Mouse (Mus musculus): ENCODE data around the gene Sh3gl1. TPM values are rescaled to one million over a fixed set of nuclear protein-coding genes. Genes with fewer than 3 reads are reported as not detected.

The Sh3gl1 gene
- polyA plus RNA-seq, 1 experiment from 2014 or later: 33.5 TPM

DNA sequence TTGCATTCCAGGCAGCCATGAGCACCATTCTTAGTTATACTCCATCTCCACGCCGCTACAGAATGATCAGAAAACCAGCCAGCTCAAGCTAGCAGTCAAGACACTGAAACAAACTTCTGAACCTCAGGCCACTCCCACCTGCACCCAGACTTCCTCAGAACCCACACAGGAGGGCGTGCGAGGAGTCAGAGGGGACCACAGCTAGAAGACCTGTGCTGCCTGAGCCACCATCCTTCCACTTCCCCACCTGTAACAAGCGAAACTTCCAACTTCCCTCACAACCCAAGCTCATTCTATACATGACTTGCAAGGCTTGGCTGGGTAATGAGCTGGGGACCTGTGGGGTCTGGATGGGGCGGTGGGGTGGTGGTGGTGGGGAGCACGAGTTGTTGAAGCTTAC is 3.6 kb downstream of the Sh3gl1 start:
- peaks cover 85% of the 10 kb centered on the region for H3K79me2 ChIP-seq (ENCODE audit: inconsistent target)
- no peaks in the 10 kb centered on the region; the same call in 1 of the 2 replicates for H3K36me3 ChIP-seq (ENCODE audit: inconsistent target)
- peak overlapping the region; percentile 98 for H3K27ac ChIP-seq
- H3K4me3 ChIP-seq (ENCODE audit: inconsistent target): peak overlapping the region; percentile 4; the same call in 1 of the 2 replicates
- 7% methylated on average over 5 of the region's 7 CpGs for WGBS (ENCODE audit: missing documents)

DNA sequence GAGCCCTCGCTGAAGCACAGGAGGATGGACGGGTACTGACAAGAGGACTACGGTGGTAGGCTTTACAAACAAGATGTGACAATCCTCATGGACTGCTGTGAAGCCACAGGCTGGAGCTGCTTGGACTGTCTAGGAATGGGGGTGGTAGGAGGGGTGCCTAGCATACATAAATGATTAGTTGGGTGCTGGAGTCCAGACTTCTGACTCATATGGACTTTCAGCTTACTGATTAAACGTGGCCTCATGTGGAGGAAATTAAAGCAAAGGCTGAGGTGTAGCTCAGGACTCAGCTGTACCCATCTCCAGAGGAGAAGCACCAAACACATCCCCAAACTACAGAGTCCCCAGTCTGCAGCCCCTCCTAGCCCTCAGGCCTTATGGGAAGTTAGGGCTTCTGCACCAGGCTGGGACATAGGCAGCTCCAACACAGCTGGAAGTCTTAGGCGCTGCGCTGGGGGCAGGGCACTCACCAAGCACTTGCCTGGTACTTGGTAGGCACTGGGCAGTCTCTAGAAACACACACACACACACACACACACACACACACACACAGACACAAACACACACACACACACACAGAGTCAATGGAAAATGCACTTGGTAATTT is 4.2 kb downstream of the Sh3gl1 start:
- 59% methylated on average over 6 of the region's 6 CpGs for WGBS (ENCODE audit: missing documents)
- Histone ChIP-seq H3K36me3 (ENCODE audit: inconsistent target) (no peaks in the 10 kb centered on the region; the same call in 1 of the 2 replicates), H3K4me3 (ENCODE audit: inconsistent target) (peak overlapping the region; percentile 4; the same call in 1 of the 2 replicates), H3K27ac (peak overlapping the region; percentile 98), H3K79me2 (ENCODE audit: inconsistent target) (peaks cover 91% of the 10 kb centered on the region)

DNA sequence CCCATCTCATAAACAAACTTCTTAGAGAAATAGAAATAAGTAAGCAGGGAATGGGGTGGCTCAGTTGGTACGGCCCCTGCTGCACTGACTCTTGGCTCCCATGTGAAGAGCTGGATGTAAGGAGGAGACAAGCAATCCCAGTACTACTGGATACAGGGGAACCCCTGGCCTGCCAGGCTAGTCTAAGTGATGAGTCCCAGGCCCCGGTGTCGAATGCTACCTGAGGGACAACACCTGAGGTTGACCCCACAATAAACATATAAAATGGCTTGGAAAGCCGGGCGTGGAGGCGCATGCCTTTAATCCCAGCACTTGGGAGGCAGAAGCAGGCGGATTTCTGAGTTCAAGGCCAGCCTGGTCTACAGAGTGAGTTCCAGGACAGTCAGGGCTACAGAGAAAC is 5.0 kb downstream of the Sh3gl1 start:
- no peak overlapping the region for H3K4me3 ChIP-seq (ENCODE audit: inconsistent target)
- no peaks in the 10 kb centered on the region; the same call in 1 of the 2 replicates for H3K36me3 ChIP-seq (ENCODE audit: inconsistent target)
- peak overlapping the region; percentile 98 for H3K27ac ChIP-seq
- 89% methylated on average over 7 of the region's 7 CpGs for WGBS (ENCODE audit: missing documents)
- peaks cover 99% of the 10 kb centered on the region for H3K79me2 ChIP-seq (ENCODE audit: inconsistent target)

DNA sequence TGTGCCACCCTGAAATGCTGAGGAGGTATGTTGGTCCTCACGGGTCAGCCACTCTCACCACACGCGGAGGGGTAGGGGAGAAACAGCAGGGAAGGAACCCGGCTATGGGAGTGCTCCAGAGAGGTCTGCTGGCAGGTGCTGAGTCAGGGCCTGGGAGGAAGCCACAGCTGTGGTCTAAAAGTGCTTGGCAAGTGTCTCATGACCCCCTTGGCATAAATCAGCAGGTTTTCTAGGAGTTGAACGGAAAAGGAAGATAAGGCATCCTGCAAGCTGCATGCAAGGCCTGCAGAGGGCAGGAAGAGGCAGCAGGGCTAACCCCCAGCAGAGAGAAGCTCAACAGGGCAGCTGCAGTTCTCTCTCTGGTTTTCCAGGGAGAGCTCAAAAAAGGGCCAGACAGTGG is 5.5 kb downstream of the Sh3gl1 start:
- Histone ChIP-seq H3K4me3 (ENCODE audit: inconsistent target) (no peak overlapping the region), H3K36me3 (ENCODE audit: inconsistent target) (no peaks in the 10 kb centered on the region; the same call in 1 of the 2 replicates), H3K79me2 (ENCODE audit: inconsistent target) (peaks cover 100% of the 10 kb centered on the region), H3K27ac (peak overlapping the region; percentile 98)
- 4% methylated on average over 5 of the region's 5 CpGs for WGBS (ENCODE audit: missing documents)

DNA sequence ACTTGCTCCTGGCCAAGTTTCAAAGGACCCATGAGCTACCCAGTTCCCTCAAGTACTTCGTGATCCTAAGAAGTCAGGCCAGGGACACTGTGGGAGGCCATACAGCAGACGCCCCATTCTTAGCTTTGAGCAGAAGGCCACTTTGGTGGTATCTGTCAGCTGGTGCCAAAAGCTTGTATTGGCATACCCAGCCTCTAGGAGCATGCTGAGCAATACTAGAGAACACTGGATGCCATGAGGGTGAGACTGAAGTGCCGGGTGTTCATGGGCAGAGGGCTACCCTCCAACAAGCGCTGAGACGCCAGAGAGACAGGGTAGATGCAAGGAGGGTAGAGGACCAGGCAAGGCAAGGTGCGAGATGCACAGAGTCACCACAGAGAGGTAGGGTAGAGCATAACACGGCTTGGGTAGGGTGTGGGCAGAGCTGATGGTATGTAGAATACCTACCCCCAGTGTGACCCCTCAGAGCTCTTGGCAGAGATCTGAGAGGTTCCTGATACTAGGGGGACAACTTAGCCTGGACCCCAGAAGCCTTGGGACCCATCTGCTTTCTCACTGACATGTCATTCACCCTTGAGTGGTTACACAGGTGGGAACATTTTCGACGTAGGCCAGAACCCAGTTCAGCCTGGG is 6.1 kb downstream of the Sh3gl1 start:
- no peaks in the 10 kb centered on the region; the same call in 1 of the 2 replicates for H3K36me3 ChIP-seq (ENCODE audit: inconsistent target)
- 65% methylated on average over 9 of the region's 9 CpGs for WGBS (ENCODE audit: missing documents)
- H3K4me3 ChIP-seq (ENCODE audit: inconsistent target): no peak overlapping the region
- peak overlapping the region; percentile 98 for H3K27ac ChIP-seq
- peaks cover 100% of the 10 kb centered on the region for H3K79me2 ChIP-seq (ENCODE audit: inconsistent target)

DNA sequence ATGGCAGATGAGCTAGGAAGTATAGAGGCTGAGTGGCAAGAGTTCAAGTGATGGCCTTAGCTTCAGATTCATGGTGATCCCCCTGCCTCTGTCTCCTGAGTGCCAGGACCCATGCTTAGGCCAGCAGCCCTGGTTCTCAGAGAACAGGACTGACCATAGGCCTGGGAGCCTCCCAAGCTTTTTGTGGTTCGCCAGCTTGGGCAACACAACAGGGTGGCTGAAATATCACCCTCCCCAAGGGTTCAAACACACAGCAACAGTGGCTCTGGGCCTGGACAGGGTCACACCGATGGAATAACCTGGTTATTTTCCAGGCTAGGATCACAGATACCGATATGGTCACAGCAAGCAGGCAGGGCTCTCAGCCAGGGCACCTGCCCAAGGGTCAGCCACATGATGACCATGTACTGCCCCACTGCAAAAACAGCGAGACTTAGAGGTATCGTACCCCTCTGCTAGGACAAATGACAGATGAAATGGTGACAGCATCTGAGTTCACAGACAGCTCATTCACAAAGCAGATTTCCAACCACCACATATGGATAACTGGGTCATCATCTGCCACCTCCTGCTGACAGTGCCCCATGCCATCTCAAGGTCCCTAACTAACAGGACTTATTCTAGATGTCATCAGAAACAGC is 8.5 kb downstream of the Sh3gl1 start:
- Histone ChIP-seq H3K79me2 (ENCODE audit: inconsistent target) (peaks cover 100% of the 10 kb centered on the region), H3K36me3 (ENCODE audit: inconsistent target) (no peaks in the 10 kb centered on the region; the same call in 1 of the 2 replicates), H3K4me3 (ENCODE audit: inconsistent target) (no peak overlapping the region), H3K27ac (peak overlapping the region; percentile 98)
- 97% methylated on average over 5 of the region's 5 CpGs for WGBS (ENCODE audit: missing documents)

DNA sequence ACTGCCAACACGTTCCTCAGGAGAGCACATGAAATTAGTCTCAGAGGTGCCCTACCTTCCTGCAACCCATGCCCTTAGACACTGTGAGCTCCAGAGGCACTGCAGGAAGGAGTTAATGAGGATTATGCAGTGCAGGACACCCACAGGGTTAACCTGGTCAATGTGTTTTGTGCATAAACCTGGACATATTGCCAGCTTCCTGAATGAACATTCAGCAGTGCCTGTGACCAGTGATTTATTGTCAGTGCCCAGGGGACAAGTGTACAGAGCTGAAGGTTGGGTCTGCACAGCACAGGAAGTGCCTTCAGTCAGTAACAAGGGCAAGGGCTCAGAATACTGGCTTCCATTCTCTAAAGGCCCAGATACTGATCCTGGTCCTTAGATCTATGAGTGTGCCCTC is 9.6 kb downstream of the Sh3gl1 start:
- H3K79me2 ChIP-seq (ENCODE audit: inconsistent target): peaks cover 100% of the 10 kb centered on the region
- no peak overlapping the region for H3K4me3 ChIP-seq (ENCODE audit: inconsistent target)
- no peaks in the 10 kb centered on the region; the same call in 1 of the 2 replicates for H3K36me3 ChIP-seq (ENCODE audit: inconsistent target)
- peak overlapping the region; percentile 98 for H3K27ac ChIP-seq
- WGBS (ENCODE audit: missing documents): 42% methylated on average over 1 of the region's 1 CpGs

DNA sequence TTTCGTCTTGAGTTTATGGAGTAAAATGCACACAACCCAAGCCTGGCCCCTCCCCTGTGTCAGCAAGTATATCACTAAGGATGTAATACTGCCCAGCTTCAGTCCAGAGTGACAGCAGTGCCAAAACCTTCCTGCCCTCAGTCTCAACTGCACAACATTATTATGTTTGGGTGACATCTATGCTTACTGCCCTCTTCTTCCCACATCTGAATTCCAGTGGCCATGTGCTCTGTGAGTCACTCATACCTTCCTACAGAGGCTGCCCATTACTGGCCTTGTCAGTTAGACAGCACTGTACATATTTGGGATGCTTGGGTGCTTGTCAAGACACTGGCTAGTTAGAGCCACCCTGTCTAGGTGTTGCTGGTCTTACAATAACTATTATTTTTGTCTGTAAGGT is 10.1 kb downstream of the Sh3gl1 start:
- no peak overlapping the region for H3K4me3 ChIP-seq (ENCODE audit: inconsistent target)
- no peaks in the 10 kb centered on the region; the same call in 1 of the 2 replicates for H3K36me3 ChIP-seq (ENCODE audit: inconsistent target)
- 76% methylated on average over 1 of the region's 1 CpGs for WGBS (ENCODE audit: missing documents)
- peak overlapping the region; percentile 98 for H3K27ac ChIP-seq
- peaks cover 100% of the 10 kb centered on the region for H3K79me2 ChIP-seq (ENCODE audit: inconsistent target)

DNA sequence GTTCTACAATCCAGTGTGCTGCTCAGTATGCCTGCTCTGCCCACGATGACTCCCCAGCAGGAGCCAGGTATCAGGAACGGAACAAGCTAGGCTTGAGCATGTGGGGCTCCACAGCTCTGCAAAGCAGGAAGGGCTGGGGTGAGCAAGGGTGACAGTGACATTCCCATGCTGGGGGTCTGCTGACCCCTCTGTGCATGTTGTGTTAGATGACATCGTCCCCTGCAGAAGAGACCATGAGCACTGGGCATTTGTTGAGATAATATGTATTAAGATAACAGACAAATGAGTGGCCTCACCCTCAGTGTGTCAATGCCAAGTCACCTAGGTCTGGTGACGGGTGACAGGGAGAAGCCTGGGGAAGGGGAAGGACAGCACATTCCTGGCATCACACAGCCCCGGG is 11.5 kb downstream of the Sh3gl1 start:
- Histone ChIP-seq H3K4me3 (ENCODE audit: inconsistent target) (no peak overlapping the region), H3K27ac (peak overlapping the region; percentile 98), H3K36me3 (ENCODE audit: inconsistent target) (peaks cover 7% of the 10 kb centered on the region; the same call in 1 of the 2 replicates), H3K79me2 (ENCODE audit: inconsistent target) (peaks cover 100% of the 10 kb centered on the region)
- 75% methylated on average over 5 of the region's 5 CpGs for WGBS (ENCODE audit: missing documents)

DNA sequence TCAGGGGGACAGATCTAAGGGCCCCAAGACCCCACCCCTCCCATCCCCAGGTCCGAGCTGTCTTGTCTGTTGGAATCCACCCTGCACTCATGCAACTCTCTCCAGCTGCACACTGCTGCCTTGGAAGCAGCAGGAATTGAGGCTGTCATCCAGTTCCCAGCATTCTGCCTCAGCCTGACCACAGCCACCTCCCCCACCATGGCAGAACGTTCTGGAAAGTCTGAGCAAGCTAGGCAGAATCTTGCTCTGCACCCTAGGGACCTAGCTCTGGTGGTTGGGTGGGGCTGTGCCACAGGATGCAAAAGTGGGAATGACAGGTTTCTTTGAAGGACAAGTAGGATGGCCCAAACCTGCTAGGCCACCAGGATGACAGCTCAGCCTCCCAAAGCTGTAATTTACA is 12.0 kb downstream of the Sh3gl1 start:
- no peak overlapping the region for H3K4me3 ChIP-seq (ENCODE audit: inconsistent target)
- WGBS (ENCODE audit: missing documents): 68% methylated on average over 2 of the region's 2 CpGs
- H3K79me2 ChIP-seq (ENCODE audit: inconsistent target): peaks cover 100% of the 10 kb centered on the region
- peaks cover 11% of the 10 kb centered on the region; the same call in 1 of the 2 replicates for H3K36me3 ChIP-seq (ENCODE audit: inconsistent target)
- peak overlapping the region; percentile 98 for H3K27ac ChIP-seq

DNA sequence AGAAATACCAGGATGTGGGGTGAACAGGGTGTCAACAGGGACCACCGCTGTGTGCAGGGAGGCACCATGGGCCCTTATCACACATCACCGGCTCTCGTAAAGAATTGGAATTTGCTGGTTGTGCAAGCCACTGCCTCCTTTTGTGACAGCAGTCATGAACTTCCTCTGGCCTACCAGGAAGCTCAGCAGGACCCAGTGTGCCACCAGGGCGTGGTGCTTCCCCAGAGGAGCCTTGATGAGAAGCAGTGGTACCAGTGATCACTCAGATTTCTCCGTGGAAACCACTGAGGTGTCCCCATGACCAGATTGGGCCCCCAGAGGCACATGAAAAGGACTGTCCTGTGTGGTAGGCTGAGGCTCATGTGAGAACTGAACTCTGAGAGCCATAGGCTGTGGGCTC is 13.0 kb downstream of the Sh3gl1 start:
- H3K27ac ChIP-seq: peak overlapping the region; percentile 98
- peaks cover 100% of the 10 kb centered on the region for H3K79me2 ChIP-seq (ENCODE audit: inconsistent target)
- peaks cover 22% of the 10 kb centered on the region; the same call in 1 of the 2 replicates for H3K36me3 ChIP-seq (ENCODE audit: inconsistent target)
- no peak overlapping the region for H3K4me3 ChIP-seq (ENCODE audit: inconsistent target)
- WGBS (ENCODE audit: missing documents): 9% methylated on average over 5 of the region's 5 CpGs

DNA sequence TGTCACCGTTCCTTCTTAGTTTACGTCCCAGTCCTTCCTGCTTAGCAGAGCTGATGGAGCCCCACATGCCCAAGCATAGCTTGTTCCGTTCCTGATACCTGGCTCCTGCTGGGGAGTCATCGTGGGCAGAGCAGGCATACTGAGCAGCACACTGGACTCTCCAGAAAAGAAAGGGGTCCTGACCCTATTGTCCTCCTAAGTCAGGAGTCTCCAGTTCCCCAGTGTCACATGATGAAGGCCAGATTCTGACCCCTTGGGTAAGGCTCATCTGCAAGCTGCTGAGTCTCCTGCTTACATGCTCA is 13.5 kb downstream of the Sh3gl1 start:
- H3K79me2 ChIP-seq (ENCODE audit: inconsistent target): peaks cover 99% of the 10 kb centered on the region
- H3K36me3 ChIP-seq (ENCODE audit: inconsistent target): peaks cover 27% of the 10 kb centered on the region; the same call in 1 of the 2 replicates
- peak overlapping the region; percentile 98 for H3K27ac ChIP-seq
- no peak overlapping the region for H3K4me3 ChIP-seq (ENCODE audit: inconsistent target)
- WGBS (ENCODE audit: missing documents): 81% methylated on average over 4 of the region's 4 CpGs

DNA sequence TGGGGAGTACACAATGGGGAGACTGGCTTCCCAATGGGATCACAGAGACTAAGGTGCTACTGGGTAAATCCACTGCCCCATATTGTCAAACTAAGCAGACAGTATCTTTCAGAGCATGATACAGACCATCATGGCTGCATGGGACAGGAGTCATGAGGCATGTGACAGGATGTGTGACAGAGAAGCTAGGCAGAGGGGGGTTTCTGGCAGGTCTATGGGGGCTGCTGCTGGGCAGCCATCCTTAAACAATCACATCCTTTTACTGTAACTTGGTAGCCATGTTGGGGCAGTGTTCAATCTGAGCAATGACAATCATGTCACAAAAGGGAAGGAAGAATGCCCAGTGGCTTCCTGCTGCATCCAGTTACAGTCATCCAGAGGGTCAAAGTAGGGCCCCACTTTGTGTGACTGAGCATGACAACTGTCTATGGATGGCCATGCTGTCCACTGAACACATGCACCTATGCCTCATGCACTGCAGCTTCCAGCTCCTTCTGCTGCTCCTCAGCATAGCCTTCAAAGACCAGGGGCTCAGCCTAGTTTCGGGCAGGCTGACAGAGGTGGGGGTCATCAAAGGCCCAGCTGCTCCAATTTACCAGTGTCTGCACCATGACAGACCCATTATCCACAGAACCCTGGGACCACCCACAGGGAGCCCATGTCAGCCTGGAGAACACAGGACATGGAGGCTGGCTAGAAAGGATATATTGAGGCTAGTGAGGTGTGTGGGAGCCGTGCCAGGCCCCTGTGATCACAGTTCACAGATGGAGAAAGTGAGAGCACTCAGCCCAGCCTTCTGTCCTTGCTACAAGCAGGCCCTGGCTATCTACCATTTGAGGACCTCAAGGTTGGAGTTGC is 14.1 kb downstream of the Sh3gl1 start:
- Histone ChIP-seq H3K27ac (peak overlapping the region; percentile 98), H3K4me3 (ENCODE audit: inconsistent target) (no peak overlapping the region), H3K79me2 (ENCODE audit: inconsistent target) (peaks cover 99% of the 10 kb centered on the region), H3K36me3 (ENCODE audit: inconsistent target) (peaks cover 32% of the 10 kb centered on the region; the same call in 1 of the 2 replicates)
- WGBS (ENCODE audit: missing documents): 78% methylated on average over 2 of the region's 2 CpGs

DNA sequence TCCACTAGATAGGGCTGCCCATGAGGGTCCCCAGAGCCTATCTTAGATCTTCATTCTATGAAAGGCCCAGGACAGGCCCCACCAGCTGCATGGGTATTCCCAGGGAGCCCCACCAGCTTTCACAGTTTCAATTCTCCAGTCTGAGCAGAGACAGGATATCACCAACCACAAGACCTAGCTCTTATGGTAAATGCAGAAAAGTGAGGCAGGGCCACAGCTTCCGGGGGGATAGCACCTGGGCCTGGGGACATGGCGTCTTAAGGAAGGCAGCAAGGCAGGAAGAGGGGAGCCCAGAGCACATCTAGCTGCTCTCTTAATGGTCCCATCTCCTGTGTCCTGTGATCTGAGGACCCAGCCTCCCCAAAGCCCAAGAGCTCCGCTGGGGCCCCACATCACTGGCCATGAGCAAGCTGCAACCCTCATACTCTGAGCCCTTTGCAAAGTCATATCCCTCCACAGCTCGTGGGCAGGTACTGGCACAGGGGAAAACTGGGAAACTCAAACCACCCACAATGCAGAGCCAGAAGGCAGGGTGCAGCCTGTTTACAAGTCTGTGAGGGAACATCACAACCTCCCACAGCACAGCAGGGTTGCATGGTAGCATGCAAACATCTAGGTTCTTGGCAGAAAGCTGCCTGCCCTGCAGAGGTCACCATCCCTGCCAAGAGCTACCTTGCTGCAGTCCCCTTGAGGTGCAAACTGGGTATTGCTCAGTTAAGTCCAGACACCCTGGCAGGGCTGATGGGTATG is 15.1 kb downstream of the Sh3gl1 start:
- Histone ChIP-seq H3K36me3 (ENCODE audit: inconsistent target) (peaks cover 43% of the 10 kb centered on the region), H3K4me3 (ENCODE audit: inconsistent target) (no peak overlapping the region), H3K79me2 (ENCODE audit: inconsistent target) (peaks cover 95% of the 10 kb centered on the region), H3K27ac (peak overlapping the region; percentile 98)
- 17% methylated on average over 4 of the region's 4 CpGs for WGBS (ENCODE audit: missing documents)
